Mouse (Mus musculus): ENCODE results near the gene Rbfox3.
"Not testable (repeated sequence)": the region's sequence is repeated elsewhere in the genome, so short reads cannot be mapped to it uniquely, and the experiment has no call there.

The Rbfox3 gene

GRCm38 (mm10) chr11:118811404-118811803 lies 100.0 kb downstream of the Rbfox3 start:
- no peak for DNase-seq

- no peak for DNase-seq
Measured at GRCm38 (mm10) chr11:118807511-118807910, 103.9 kb downstream of the Rbfox3 start.

GRCm38 (mm10) chr11:118794856-118795602 lies 116.4 kb downstream of the Rbfox3 start:
- peak; percentile 79 for DNase-seq

GRCm38 (mm10) chr11:118793639-118794021 lies 117.8 kb downstream of the Rbfox3 start:
- no peak for DNase-seq

GRCm38 (mm10) chr11:118792916-118793638 lies 118.3 kb downstream of the Rbfox3 start:
- no peak for DNase-seq

- no peak for DNase-seq
Measured at GRCm38 (mm10) chr11:118792163-118792915, 119.1 kb downstream of the Rbfox3 start.

GRCm38 (mm10) chr11:118791391-118791790 lies 120.0 kb downstream of the Rbfox3 start:
- no peak for DNase-seq

- no peak for DNase-seq
Measured at GRCm38 (mm10) chr11:118788091-118788490, 123.3 kb downstream of the Rbfox3 start.

GRCm38 (mm10) chr11:118782677-118783076 lies 128.7 kb downstream of the Rbfox3 start:
- DNase-seq, result no peak

- DNase-seq, result peak; percentile 58
Measured at GRCm38 (mm10) chr11:118775753-118776152, 135.6 kb downstream of the Rbfox3 start.

- DNase-seq, result not testable (repeated sequence)
Measured at GRCm38 (mm10) chr11:118774777-118775176, 136.6 kb downstream of the Rbfox3 start.

- DNase-seq, result no peak
Measured at GRCm38 (mm10) chr11:118773076-118773583, 138.3 kb downstream of the Rbfox3 start.

- no peak for DNase-seq
Measured at GRCm38 (mm10) chr11:118771358-118771757, 140.0 kb downstream of the Rbfox3 start.

- no peak for DNase-seq
Measured at GRCm38 (mm10) chr11:118770789-118771188, 140.6 kb downstream of the Rbfox3 start.

GRCm38 (mm10) chr11:118769542-118769941 lies 141.9 kb downstream of the Rbfox3 start:
- DNase-seq, result no peak

- DNase-seq, result no peak
Measured at GRCm38 (mm10) chr11:118768441-118768840, 143.0 kb downstream of the Rbfox3 start.

GRCm38 (mm10) chr11:118767411-118767810 lies 144.0 kb downstream of the Rbfox3 start:
- DNase-seq, result no peak

GRCm38 (mm10) chr11:118760296-118760988 lies 151.0 kb downstream of the Rbfox3 start:
- DNase-seq, result no peak

- DNase-seq, result no peak
Measured at GRCm38 (mm10) chr11:118759228-118759627, 152.2 kb downstream of the Rbfox3 start.

- DNase-seq, result no peak
Measured at GRCm38 (mm10) chr11:118758277-118758990, 153.0 kb downstream of the Rbfox3 start.

- no peak for DNase-seq
Measured at GRCm38 (mm10) chr11:118757488-118757887, 153.9 kb downstream of the Rbfox3 start.

GRCm38 (mm10) chr11:118755003-118755402 lies 156.4 kb downstream of the Rbfox3 start:
- no peak for DNase-seq
